In genomic region chr12:100819965-100820364, GRCm38 (mm10) we compare ENCODE assay signal across 14 mouse cellular contexts. TPM values are rescaled to one million over a fixed set of nuclear protein-coding genes. Genes with fewer than 3 reads are reported as not detected.
A peak's percentile ranks its signal among the peaks of the same experiment; 100 is the strongest.
DNase-seq lines count a peak whose midpoint lies in the region; ATAC-seq and TF ChIP-seq lines count a peak whose summit lies in the region.
"Had no signal": no experiment of that assay in that cellular context is flagged by ENCODE, and none has a peak within 500 bp of the region (broad histone marks: within the 10 kb centered on the region; RNA-seq: fewer than 3 reads in every experiment).

No protein-coding gene starts in this region.

- H3K4me2 ChIP-seq in CH12.LX (ENCODE audit: insufficient read depth, low read depth, poor library complexity, severe bottlenecking), result no peak overlapping the region
- no peak overlapping the region for H3K4me2 ChIP-seq in limb, embryonic 14.5 days (replicated peaks; ENCODE audit: low read depth, low read length, severe bottlenecking)
- no peak overlapping the region for H3K4me2 ChIP-seq in forebrain, embryonic 16.5 days (ENCODE audit: low read length)
- no peak overlapping the region for H3K4me2 ChIP-seq in hindbrain, postnatal 0 days (ENCODE audit: low read depth, low read length)
- H3K4me2 ChIP-seq: forebrain, embryonic 13.5 days; heart, embryonic 13.5 days; limb, embryonic 12.5 days had no signal

- H3K4me3 ChIP-seq in CH12.LX (replicated peaks in 1 of 3; ENCODE audit: low read depth in 2 of 3, low read length in 2 of 3, poor library complexity in 1 of 3), result no peak overlapping the region
- no peak overlapping the region for H3K4me3 ChIP-seq in heart, adult 2 months
- H3K4me3 ChIP-seq in limb, embryonic 14.5 days (replicated peaks; ENCODE audit: low read length), result no peak overlapping the region
- H3K4me3 ChIP-seq in forebrain, embryonic 16.5 days (replicated peaks; ENCODE audit: low read length), result no peak overlapping the region
- H3K4me3 ChIP-seq in hindbrain, postnatal 0 days (ENCODE audit: low read length), result no peak overlapping the region
- H3K4me3 ChIP-seq: forebrain, embryonic 13.5 days; heart, embryonic 13.5 days; limb, embryonic 12.5 days had no signal

- TF ChIP-seq POLR2A in CH12.LX (IDR thresholded peaks at IDR 0.05; ENCODE audit: low read depth, low read length), result no peak
- TF ChIP-seq POLR2A in heart, adult 2 months (IDR thresholded peaks at IDR 0.05; ENCODE audit: insufficient read depth, low read depth, low read length), result no peak
- no peak for TF ChIP-seq POLR2A in limb, embryonic 14.5 days (IDR thresholded peaks at IDR 0.05; ENCODE audit: borderline replicate concordance, extremely low read depth, insufficient read depth, insufficient read length)

- H3K4me1 ChIP-seq in CH12.LX (ENCODE audit: control insufficient read depth in 1 of 2, insufficient read depth in 2 of 2), result peaks cover 0 to 8% of the 10 kb centered on the region in 2 experiments; a peak in 2 of 4 replicates
- peaks cover 4% of the 10 kb centered on the region for H3K4me1 ChIP-seq in heart, adult 2 months (ENCODE audit: control insufficient read depth, insufficient read depth, low read length)
- H3K4me1 ChIP-seq in limb, embryonic 14.5 days (ENCODE audit: control insufficient read depth, insufficient read depth, low read length), result no peaks in the 10 kb centered on the region
- no peaks in the 10 kb centered on the region for H3K4me1 ChIP-seq in forebrain, embryonic 16.5 days (replicated peaks; ENCODE audit: control insufficient read depth, insufficient read depth, low read length)
- H3K4me1 ChIP-seq in hindbrain, postnatal 0 days (ENCODE audit: insufficient read depth, low read length), result no peaks in the 10 kb centered on the region
- H3K4me1 ChIP-seq: forebrain, embryonic 13.5 days; heart, embryonic 13.5 days; limb, embryonic 12.5 days had no signal

- in situ Hi-C loops in CH12.LX (cut with MboI; ENCODE audit: low pct_ligation_motif_present, low pct_unique_long_range_greater_than_20kb, low sequenced_read_pairs), result no loop called here

- intact Hi-C loops in heart, adult 2 months (cut with DNase I), result no loop called here

- no peak overlapping the region for H3K9ac ChIP-seq in CH12.LX (ENCODE audit: insufficient read depth, low read depth)
- H3K9ac ChIP-seq in heart, adult 2 months (ENCODE audit: low read depth, low read length), result no peak overlapping the region
- H3K9ac ChIP-seq in limb, embryonic 14.5 days (ENCODE audit: low read depth, low read length, severe bottlenecking), result no peak overlapping the region
- no peak overlapping the region for H3K9ac ChIP-seq in forebrain, embryonic 16.5 days (replicated peaks; ENCODE audit: low read depth, low read length)
- H3K9ac ChIP-seq in hindbrain, postnatal 0 days (replicated peaks; ENCODE audit: low read length), result no peak overlapping the region
- H3K9ac ChIP-seq: forebrain, embryonic 13.5 days; heart, embryonic 13.5 days; limb, embryonic 12.5 days had no signal

- no peaks in the 10 kb centered on the region for H3K9me3 ChIP-seq in CH12.LX (replicated peaks; ENCODE audit: low read length)
- no peaks in the 10 kb centered on the region for H3K9me3 ChIP-seq in limb, embryonic 14.5 days (ENCODE audit: control insufficient read depth, low read length)
- no peaks in the 10 kb centered on the region for H3K9me3 ChIP-seq in forebrain, embryonic 16.5 days (ENCODE audit: control insufficient read depth, low read length)
- H3K9me3 ChIP-seq in hindbrain, postnatal 0 days (ENCODE audit: low read length), result no peaks in the 10 kb centered on the region
- H3K9me3 ChIP-seq: forebrain, embryonic 13.5 days; heart, embryonic 13.5 days; limb, embryonic 12.5 days had no signal

- no peak for TF ChIP-seq CTCF in CH12.LX (conservative IDR thresholded peaks at IDR 0.05 in 1 of 2, IDR thresholded peaks at IDR 0.05 in 1 of 2; ENCODE audit: low read depth in 2 of 2, low read length in 2 of 2)
- no peak for TF ChIP-seq CTCF in heart, adult 2 months (IDR thresholded peaks at IDR 0.05)
- no peak for TF ChIP-seq CTCF in hindbrain, postnatal 0 days (IDR thresholded peaks at IDR 0.05; ENCODE audit: low read depth)

- no peak overlapping the region for H3K27ac ChIP-seq in CH12.LX (ENCODE audit: insufficient read depth, low read depth)
- peak overlapping the region; percentile 69 for H3K27ac ChIP-seq in heart, adult 2 months
- H3K27ac ChIP-seq in limb, embryonic 14.5 days (replicated peaks; ENCODE audit: low read depth, low read length), result no peak overlapping the region
- no peak overlapping the region for H3K27ac ChIP-seq in forebrain, embryonic 16.5 days (ENCODE audit: low read length)
- no peak overlapping the region for H3K27ac ChIP-seq in hindbrain, postnatal 0 days
- H3K27ac ChIP-seq: forebrain, embryonic 13.5 days; heart, embryonic 13.5 days; limb, embryonic 12.5 days had no signal

- 0 out of 2 replicates have a peak, but pooled peaks have one; percentile 12 for TF ChIP-seq EP300 in CH12.LX (IDR thresholded peaks at IDR 0.05; ENCODE audit: low read length)
- peak; percentile 93 for TF ChIP-seq EP300 in heart, adult 2 months (IDR thresholded peaks at IDR 0.05; ENCODE audit: insufficient read depth, low read depth, low read length)

- no peaks in the 10 kb centered on the region for H3K27me3 ChIP-seq in CH12.LX (replicated peaks)
- H3K27me3 ChIP-seq in heart, adult 2 months (ENCODE audit: control insufficient read depth, insufficient read depth, low read length), result no peaks in the 10 kb centered on the region
- H3K27me3 ChIP-seq in limb, embryonic 14.5 days (ENCODE audit: control insufficient read depth, insufficient read depth, low read length), result no peaks in the 10 kb centered on the region
- H3K27me3 ChIP-seq in forebrain, embryonic 16.5 days (replicated peaks; ENCODE audit: control insufficient read depth, insufficient read depth, low read length), result no peaks in the 10 kb centered on the region
- no peaks in the 10 kb centered on the region for H3K27me3 ChIP-seq in hindbrain, postnatal 0 days (ENCODE audit: insufficient read depth, low read length)
- H3K27me3 ChIP-seq: forebrain, embryonic 13.5 days; heart, embryonic 13.5 days; limb, embryonic 12.5 days had no signal

- peak; percentile 38 for DNase-seq in adrenal gland, postnatal 10 days
- no peak for DNase-seq in adrenal gland, adult 2 months
- DNase-seq in CH12.LX (ENCODE audit: extremely low read depth), result no peak
- peak; percentile 58 to 80 for DNase-seq in heart, adult 2 months
- DNase-seq in limb, embryonic 14.5 days (ENCODE audit: low spot score), result peak; percentile 47
- no peak for DNase-seq in retina, postnatal 1 day
- DNase-seq in hindbrain, postnatal 0 days (ENCODE audit: low spot score), result no peak
- DNase-seq: kidney, adult 11 months; lung, postnatal 4 days had no signal

- TF ChIP-seq RAD21 in CH12.LX (IDR thresholded peaks at IDR 0.05; ENCODE audit: low read depth, low read length), result no peak

- H3K79me2 ChIP-seq in CH12.LX (replicated peaks; ENCODE audit: control insufficient read depth, extremely low read depth, insufficient read depth, poor library complexity, severe bottlenecking), result no peaks in the 10 kb centered on the region
- no peaks in the 10 kb centered on the region for H3K79me2 ChIP-seq in heart, adult 2 months (replicated peaks; ENCODE audit: control insufficient read depth, insufficient read depth, low read length)

- peaks cover 0 to 3% of the 10 kb centered on the region in 2 experiments for H3K36me3 ChIP-seq in CH12.LX (replicated peaks in 1 of 2; ENCODE audit: control insufficient read depth in 1 of 2, insufficient read depth in 1 of 2, low read length in 1 of 2)
- no peaks in the 10 kb centered on the region for H3K36me3 ChIP-seq in heart, adult 2 months (ENCODE audit: control insufficient read depth, insufficient read depth, low read length)
- no peaks in the 10 kb centered on the region for H3K36me3 ChIP-seq in limb, embryonic 14.5 days (ENCODE audit: control insufficient read depth, insufficient read depth, low read length)
- no peaks in the 10 kb centered on the region for H3K36me3 ChIP-seq in forebrain, embryonic 16.5 days (ENCODE audit: control insufficient read depth, insufficient read depth)
- H3K36me3 ChIP-seq in hindbrain, postnatal 0 days (ENCODE audit: insufficient read depth, low read length), result no peaks in the 10 kb centered on the region
- H3K36me3 ChIP-seq: heart, embryonic 13.5 days; limb, embryonic 12.5 days had no signal

- ATAC-seq in limb, embryonic 14.5 days (ENCODE audit: low FRiP score, low read depth), result peak; percentile 82
- ATAC-seq in forebrain, embryonic 16.5 days, result no peak
- no peak for ATAC-seq in hindbrain, postnatal 0 days
- ATAC-seq: activated CD4-positive, CD25-positive, alpha-beta regulatory T cell, adult 4 months; forebrain, embryonic 13.5 days had no signal

- dilution Hi-C loops in CH12.LX (cut with MboI; ENCODE audit: extremely low pct_ligation_motif_present, extremely low pct_unique_long_range_greater_than_20kb, low sequenced_read_pairs), result no loop called here

TF ChIP-seq in CH12.LX, 34 proteins besides CTCF, POLR2A, EP300 and RAD21 (continues in another document):
- no peak for TF ChIP-seq NELFE (IDR thresholded peaks at IDR 0.05; ENCODE audit: low read depth, low read length)
- TF ChIP-seq GABPA (IDR thresholded peaks at IDR 0.05; ENCODE audit: insufficient replicate concordance, low read depth, low read length), result no peak
- TF ChIP-seq MAX (IDR thresholded peaks at IDR 0.05; ENCODE audit: low read length), result no peak
- TF ChIP-seq IRF4 (IDR thresholded peaks at IDR 0.05; ENCODE audit: low read depth, low read length), result no peak
- no peak for TF ChIP-seq MAZ (IDR thresholded peaks at IDR 0.05; ENCODE audit: low read depth, low read length)
- no peak for TF ChIP-seq HCFC1 (IDR thresholded peaks at IDR 0.05; ENCODE audit: low read depth, low read length)
- no peak for TF ChIP-seq MAFK (IDR thresholded peaks at IDR 0.05; ENCODE audit: insufficient replicate concordance, low read length)
- no peak for TF ChIP-seq MEF2A (IDR thresholded peaks at IDR 0.05; ENCODE audit: borderline replicate concordance, low read depth, low read length)
- TF ChIP-seq CHD2 (IDR thresholded peaks at IDR 0.05; ENCODE audit: low read length), result no peak
- TF ChIP-seq E2F4 (IDR thresholded peaks at IDR 0.05; ENCODE audit: insufficient replicate concordance, low read depth, low read length), result no peak

RNA-seq across cellular contexts. Expression of gene Dglucy, which starts 41.1 kb away (rescaled TPM):
- total RNA-seq in adrenal gland, postnatal 10 days (2021), result 10 to 100 TPM; 14.8 to 18.1 TPM
- 10 to 100 TPM; 14.6 to 18.8 TPM for total RNA-seq in adrenal gland, adult 2 months (2021)
- 7.1 and 9.0 TPM in 2 replicates for polyA plus RNA-seq in adrenal gland, adult 2 months (2012; rRNA removed)
- total RNA-seq in CH12.LX (2012; rRNA removed), result 12.5 and 20.6 TPM in 2 replicates
- total RNA-seq in CH12.LX (2014; rRNA removed), result 5.3 and 5.5 TPM in 2 replicates
- 10.1 and 11.0 TPM in 2 replicates for polyA plus RNA-seq in CH12.LX (2012; ENCODE audit: insufficient read length, low read depth)
- 10 to 100 TPM; 60.9 to 64.0 TPM for total RNA-seq in heart, adult 2 months (2021)
- 36.8 and 77.0 TPM in 2 replicates for polyA plus RNA-seq in heart, adult 2 months (2012; rRNA removed)
- polyA plus RNA-seq in limb, embryonic 14.5 days (2012; rRNA removed), result 2.3 and 3.1 TPM in 2 replicates
- 2.0 and 3.1 TPM in 2 replicates for polyA plus RNA-seq in limb, embryonic 14.5 days (2014; fragmentation: Nextera tagmentation; extraction: Ambion mirVana)
- 3.0 and 3.3 TPM in 2 replicates for polyA plus RNA-seq in forebrain, embryonic 16.5 days (2015; fragmentation: Nextera tagmentation; extraction: Ambion mirVana)
- total RNA-seq in hindbrain, postnatal 0 days (2014; rRNA removed), result 3.8 and 4.8 TPM in 2 replicates
- polyA plus RNA-seq in hindbrain, postnatal 0 days (2015; fragmentation: Nextera tagmentation; extraction: Ambion mirVana), result 3.3 and 3.4 TPM in 2 replicates

Comparison
In these comparisons a context has a peak if more than half of its experiments do, and no peak if none do; other contexts are left out.
1. DNase-seq: peak in adrenal gland, postnatal 10 days (single experiment), heart, adult 2 months (2 of 2) and limb, embryonic 14.5 days (single experiment); none in adrenal gland, adult 2 months (single experiment), CH12.LX (single experiment), retina, postnatal 1 day (single experiment) and hindbrain, postnatal 0 days (single experiment).